Mouse (Mus musculus): ENCODE measurements around the gene Sarnp.
A peak's percentile ranks its signal among the peaks of the same experiment; 100 is the strongest.

Gene Sarnp

DNA sequence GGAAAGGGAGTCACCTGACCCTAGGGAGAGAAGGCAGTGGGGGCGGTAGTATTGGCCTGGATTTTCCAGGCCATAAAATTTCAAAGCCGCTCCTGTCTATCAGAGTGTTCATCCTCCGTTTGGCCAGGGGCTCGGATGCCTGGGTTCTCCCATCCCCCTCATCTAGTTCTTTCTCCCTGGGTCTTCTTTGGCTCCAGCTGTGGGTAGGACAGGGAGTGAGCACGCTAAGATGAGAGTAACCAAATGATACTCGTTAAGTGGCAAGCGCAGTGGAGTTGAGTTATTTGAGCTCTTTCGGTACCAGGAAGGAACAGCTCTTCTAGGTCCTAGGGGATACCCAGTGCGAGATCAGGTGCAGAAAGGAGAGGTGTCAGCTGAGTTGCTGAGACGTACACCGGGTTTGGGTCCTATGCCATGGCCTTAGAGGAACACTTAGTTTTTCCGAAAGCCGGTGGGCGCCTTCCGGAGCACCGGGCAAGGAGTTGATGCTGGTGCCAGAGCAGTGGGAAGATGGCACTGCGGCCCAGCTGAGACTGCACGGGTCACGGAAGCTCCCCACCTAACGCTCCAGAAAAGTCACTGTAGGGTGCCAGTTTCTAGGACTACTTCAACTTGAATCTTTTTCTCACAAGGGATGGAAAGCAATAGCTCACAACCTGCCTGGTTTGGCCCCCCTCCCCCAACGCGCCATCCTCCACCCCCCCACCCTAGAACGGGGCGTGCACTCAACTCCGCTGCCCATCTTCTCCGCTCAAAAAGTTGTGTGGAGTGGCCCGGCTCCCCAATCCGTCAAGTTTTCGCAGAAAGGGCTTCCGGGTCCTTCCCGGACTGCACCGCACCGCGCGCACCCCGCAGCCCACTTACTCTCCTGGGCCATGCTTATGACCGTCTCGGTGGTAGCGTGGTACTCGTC, 73.5 kb downstream of the Sarnp start:
- peak; percentile 46 for DNase-seq (ENCODE audit: extremely low spot score, low spot score)

DNA sequence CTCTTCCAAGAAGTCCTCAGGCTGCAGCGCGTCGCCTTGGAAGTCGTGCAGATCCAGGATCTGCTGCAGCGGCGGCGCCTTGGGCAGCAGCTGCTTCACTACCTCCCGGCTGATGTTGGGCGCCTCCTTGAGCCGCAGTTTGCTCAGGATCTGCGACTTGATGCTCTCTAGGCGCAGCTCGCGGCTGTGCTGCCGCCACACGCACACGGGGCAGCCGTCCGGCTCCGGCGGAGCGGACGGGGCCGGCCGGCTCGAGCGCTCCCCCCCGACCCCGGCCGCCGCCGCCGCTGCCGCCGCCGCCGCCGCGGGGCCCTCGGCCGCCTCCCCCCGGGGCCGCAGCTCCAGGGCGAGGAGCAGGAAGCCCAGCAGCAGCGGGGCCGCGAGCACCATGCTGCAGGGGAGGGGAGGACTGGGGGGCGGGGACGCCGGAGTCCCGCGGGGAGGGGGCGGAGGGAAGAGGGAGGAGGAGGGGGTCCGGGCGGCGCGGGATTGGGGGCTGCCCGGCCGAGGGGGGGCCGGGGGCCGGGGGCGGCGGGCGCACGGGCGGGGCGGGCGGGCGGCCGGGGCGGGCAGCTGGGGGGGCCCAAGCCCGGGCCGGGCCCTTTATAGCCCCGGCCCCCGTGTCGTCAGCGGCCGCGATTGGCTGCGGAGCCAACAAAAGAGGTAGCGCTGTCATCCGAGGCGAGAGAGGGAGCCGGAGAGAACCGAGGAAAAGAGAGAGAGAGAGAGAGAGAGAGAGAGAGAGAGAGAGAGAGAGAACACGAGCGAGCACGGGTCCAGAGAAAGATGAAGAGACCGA, 74.4 kb downstream of the Sarnp start, which contains the start of gene Gdf11:
Gene Gdf11, minus strand, starts transcription at position 423 of the 799 bp plus-strand sequence.
- peak; percentile 84 for DNase-seq (ENCODE audit: extremely low spot score, low spot score)

DNA sequence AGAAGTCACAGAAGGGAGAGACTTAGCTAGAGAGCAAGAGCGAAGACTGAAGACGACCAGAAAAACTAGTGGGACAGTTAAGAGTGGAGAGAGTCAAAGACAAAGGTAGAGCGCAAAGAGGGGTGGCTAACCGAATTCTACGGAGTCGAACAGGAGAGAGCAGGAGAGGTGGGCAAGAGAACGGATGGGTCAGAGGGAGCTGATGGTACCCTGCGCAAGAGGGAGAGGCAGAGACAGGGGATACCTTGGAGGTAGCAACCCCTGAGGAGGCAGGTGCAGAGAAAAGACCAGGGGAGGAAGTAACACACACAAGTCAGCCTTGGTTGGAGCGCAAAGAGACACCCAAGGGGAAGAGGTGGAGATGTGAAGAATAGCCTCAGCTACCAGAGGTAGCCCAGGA, 75.1 kb downstream of the Sarnp start:
- DNase-seq (ENCODE audit: extremely low spot score, low spot score) = peak; percentile 55

DNA sequence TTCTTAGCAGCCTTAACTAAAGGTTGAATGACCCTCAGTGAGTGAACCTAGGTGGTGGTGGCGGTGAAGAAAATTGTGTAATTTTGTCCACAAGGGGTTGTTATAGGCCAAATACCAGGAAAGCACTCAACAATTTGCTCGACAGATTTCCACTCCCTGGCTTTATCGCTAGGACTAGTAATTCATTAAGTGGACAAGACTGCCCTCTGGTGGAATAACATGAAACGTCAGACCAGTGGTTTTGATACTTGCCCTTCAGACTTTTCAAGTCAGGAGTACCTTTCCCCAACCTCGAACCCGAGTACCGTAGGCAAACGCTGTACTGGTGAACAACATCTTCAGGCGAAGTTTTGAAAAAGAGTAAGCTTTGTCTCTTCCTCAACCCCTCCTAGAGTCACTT, 78.3 kb downstream of the Sarnp start:
- DNase-seq (ENCODE audit: extremely low spot score, low spot score) = peak; percentile 77

DNA sequence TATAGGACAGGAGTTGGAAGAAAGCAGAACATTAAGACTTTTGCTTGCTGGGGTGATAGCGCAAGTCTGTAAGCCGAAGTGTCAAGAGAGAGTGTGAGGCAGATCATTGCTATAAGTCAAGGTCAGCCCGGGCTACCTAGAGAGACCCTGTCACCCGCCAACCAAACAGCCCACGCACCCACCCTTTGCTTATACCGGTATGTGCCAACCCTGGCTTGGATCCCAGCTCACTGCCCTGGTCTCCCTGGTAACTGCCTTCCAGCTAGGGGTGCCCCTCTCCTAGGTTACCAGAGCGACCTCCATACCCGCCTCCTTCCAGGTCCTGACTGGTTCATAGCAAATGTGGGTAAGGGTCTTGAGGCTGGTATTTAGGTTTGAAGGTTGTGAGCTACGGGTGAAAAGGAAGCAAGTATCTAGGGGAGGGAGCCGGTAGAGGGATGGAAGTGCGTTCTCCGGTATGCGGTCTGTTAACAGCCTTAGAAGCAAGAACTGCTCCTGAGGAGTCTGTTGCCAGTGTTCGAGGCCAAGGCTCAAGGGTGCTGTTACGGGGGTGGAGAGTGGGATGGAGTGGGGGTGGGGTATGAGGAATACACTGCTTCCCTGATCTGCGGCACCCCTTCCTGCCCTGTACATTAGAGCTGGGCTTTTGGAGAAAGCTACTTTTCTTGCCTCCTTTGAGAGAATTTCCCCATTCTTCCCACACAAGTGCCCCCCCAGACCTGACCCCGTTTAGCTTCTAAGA, 79.0 kb downstream of the Sarnp start:
- no peak for DNase-seq (ENCODE audit: extremely low spot score, low spot score)

DNA sequence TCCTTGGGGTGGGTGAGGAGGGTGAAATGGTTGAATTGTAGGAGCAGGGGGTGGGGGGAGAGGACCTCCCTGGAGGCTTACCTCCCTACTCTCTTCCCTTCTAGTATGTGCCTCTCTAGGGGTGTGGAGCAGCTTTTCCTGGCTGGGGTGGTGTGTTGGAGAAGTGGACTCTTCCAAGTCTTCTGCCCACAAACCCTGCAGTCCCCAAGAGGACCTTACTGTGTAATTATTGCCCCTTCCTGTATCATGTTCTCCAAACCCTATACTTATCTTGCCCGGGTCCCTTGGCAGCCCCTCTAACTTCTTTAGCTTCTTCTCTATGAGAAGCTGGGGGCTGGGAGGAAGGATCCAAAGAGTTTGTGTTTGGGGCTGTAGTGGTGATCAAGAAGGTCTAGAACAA, 79.7 kb downstream of the Sarnp start:
- no peak for DNase-seq (ENCODE audit: extremely low spot score, low spot score)

DNA sequence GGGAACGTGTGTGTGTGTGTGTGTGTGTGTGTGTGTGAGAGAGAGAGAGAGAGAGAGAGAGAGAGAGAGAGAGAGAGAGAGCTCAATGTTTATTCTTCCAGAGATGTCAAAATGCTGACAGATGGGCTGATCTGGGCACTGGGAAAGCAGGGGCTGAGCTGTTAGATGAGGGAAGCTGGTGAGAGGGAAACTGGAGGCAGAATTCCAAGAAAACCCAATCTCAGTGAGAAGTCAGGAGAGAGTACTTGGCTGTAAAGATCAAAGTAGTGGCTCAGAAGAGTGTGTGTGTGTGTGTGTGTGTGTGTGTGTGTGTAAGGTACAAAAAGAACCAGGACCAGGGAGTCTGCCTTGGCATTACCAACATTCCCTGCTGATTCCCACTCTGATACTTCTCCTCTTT, 80.4 kb downstream of the Sarnp start:
- no peak for DNase-seq (ENCODE audit: extremely low spot score, low spot score)

DNA sequence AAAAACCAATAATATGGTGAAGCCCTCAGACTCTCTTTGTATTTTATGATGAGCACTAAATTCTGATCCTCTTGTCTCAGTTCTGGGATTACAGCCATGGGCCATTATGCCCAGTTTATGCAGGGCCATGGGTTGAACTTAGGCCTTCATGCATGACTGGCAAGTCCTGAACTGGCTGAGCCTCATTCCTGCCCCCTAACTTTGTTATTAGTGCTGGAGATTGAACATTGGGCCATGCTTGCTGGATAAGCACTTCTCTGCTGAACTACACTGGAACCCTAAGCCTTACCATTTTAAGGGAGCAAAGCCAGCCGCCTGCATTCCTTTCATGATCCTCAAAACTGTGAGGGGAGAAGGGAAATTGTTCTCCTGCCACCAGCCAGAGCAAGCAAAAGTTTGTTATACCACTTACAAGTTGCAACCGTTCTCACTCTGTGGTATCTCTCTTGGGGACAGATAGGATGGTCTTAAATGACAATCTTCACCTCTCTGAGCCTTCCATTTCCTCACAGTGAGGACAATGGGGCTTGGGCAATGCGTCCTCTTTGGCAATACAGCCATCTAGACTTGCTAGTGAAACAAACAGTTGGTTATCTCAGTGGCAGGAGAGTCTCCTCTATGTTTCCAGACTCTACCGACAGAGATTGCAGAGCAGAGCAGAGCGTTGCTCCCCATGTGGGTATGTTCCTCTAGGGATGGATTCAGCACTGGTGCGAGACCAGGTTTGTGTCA, 82.8 kb downstream of the Sarnp start:
- DNase-seq (ENCODE audit: extremely low spot score, low spot score) = no peak

DNA sequence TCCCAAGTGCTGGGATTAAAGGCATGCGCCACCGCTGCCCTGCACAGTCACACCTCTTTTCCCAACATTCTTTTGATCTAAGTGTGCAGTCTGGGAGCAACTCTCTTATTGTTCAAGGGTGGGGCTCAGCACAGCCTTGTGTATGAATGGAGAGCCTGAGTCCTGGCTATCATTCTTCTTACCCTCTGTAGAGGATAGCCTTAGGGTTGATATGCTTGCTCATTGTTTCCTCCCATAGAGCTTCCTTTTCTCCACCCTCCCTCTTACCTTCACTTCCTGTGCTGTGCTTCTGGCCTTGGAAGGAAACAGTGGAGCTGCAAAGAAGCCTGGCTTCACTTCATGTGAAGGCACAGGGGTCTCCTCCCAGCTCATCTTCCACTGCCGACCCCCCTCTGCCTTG, 83.6 kb downstream of the Sarnp start, which contains the start of gene Cd63:
Gene Cd63, plus strand, starts transcription at position 292 of the 400 bp plus-strand sequence.
- no peak for DNase-seq (ENCODE audit: extremely low spot score, low spot score)

DNA sequence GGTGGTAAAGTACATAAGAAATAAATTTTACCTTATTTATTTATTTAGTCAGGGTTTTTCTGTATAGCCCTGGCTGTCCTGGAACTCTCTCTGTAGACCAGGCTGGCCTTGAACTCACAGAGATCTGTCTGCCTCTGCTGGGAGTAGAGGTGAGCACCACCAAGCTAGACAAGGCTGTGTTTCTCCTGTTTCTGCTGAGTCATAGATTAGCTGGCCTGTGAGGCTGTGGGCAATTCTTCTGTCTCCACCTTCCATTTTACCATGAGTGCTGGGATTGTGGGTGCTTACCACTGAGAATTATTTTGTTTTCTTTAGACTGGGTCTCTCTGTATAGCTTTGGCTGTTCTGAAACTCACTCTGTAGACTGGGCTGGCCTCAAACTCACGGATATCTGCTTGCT, 84.3 kb downstream of the Sarnp start:
- DNase-seq (ENCODE audit: extremely low spot score, low spot score) = no peak

DNA sequence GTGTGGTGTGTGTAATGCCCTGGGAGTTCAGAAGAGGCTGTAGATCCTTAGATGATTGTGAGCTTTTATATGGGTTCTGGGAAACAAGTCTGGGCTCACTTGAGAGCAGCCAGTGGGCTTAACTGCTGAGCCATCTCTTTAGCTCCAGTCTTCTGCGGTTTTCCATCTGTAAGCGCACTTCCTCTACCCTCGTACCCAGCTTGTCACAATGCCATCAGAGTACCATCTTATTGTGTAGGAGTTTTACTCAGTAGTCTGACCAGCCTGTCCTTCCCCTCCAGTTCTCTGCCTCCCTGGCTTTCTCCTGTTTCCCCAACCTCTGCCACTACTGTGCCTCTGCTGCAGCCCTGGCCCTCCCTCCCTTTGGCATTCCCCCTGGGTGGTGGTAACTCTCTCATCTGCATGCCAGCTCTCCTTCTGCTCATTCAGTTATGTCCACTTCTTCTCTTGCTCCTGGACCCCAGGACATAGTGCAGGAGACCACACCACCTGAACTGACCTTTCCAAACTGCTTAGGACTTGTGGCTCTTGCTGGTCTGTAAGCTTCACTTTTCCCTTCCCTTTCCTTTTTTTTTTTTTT, 85.4 kb downstream of the Sarnp start:
- DNase-seq (ENCODE audit: extremely low spot score, low spot score) = no peak

DNA sequence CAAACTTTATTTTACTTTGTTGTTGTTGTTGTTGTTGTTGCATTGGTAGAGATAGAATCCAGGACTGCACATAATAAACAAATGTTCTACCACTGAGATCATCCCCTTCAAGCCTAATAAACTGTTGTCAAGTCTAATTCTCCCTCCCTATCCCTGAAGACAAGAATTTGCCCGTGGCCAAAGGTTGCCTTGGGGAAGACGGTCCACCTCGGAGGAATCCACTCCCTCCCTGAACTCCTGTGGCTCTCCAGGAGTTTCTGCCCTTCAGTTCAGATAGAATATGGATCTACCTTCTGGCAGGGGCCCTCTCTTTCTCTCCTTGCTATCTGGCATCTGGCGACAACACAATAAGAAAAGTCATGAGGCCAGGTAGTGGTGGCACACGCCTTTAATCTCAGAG, 87.7 kb downstream of the Sarnp start:
- no peak for DNase-seq (ENCODE audit: extremely low spot score, low spot score)

DNA sequence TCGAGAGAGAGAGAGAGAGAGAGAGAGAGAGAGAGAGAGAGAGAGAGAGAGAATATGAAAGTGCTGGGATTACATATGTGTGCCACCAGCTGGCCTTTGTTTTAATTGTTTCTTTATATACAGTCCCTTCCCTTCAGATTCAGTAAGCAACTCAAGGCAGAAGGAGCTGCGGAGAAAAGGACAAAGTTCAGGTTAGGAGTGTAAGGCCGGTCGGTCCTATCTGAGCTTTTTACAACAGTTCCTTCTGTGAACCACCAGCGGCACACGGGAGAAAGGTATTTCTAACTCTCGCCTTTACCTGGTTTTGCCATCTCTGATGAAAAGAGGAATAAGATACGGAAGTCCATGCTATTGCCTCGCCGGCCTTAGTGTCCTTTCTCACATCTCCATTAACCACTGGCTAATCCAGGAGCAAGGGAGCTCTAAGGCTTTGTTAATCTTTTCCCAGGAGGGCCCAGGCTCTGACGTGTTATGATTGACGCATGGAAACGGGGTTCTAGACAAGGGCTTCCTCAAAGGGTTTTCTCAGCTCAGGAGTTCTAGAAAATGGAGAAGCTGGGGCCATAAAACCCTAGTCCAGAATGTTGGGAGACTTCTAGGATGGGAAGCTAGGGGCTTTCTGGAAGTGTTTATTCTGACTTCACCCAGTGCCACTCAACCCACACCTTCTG, 91.8 kb downstream of the Sarnp start:
- DNase-seq (ENCODE audit: extremely low spot score, low spot score) = no peak

DNA sequence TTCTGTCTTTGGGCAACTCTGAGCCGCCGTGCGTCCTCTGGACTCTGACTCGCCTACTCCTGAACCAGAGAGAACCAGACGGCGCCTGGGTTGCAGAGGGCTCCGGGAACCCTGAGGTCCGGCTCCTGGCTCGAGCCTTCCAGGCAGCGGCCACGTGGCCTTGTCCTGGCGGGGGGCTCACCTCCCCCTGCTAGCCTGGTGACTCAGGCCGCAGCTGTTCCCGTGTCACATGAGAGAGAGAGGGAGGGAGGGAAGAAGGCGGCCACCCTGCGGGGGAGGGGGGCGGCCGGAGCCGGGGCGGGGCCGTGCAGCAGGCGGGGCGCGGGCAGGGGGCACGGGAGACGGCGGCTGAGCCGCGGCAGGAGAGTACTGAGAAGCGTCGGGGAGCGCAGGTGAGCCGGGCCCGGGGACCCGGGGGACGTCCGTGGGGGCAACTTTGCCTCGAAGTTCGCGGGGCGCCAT, 92.5 kb downstream of the Sarnp start:
- peak; percentile 91 for DNase-seq (ENCODE audit: extremely low spot score, low spot score)

DNA sequence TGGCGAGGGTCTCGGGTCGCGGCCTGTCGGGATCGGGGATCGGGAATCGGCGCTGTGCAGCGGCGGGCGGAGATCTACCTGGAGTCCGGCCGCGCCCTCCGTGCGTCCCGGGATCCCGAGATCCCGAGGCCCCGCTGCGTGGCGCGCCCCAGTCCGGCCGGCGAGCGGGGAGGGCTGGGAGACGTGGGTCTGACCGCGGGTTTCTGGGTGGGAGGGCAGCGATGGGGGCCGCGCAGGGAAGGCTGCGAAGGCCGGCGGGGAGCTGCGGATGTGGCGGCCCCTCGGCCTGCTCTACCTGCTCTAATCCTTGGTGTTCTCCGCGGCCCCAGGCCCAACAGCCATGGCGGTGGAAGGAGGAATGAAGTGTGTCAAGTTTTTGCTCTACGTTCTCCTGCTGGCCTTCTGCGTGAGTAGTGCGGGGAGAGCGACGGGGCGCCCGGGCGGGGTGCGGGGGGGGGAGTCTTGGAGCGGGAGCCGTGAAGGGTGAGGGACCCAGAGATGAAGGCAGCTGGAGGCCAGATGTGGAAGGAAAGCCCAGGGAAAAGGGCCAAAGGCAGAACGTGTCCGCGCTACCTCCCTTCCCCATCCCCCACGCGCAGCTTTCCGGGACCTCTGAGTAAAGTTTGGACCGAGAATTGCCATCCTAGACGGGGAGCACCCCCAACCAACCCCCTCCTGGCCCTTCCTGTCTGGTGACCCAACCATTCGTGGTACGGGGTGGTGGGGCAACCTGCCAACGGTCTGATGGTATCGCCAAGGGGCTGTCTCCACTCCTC, 93.1 kb downstream of the Sarnp start:
- peak; percentile 70 for DNase-seq (ENCODE audit: extremely low spot score, low spot score)

DNA sequence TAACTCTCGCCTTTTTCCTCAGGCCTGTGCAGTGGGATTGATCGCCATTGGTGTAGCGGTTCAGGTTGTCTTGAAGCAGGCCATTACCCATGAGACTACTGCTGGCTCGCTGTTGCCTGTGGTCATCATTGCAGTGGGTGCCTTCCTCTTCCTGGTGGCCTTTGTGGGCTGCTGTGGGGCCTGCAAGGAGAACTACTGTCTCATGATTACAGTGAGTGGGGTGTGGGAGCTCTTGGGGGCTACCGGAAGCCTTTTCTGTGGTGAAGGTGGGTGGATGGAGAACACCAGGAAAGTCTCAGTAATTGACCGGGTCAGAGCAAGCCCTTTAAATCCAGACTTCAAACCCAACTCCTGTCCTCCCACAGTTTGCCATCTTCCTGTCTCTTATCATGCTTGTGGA, 94.3 kb downstream of the Sarnp start:
- DNase-seq (ENCODE audit: extremely low spot score, low spot score) = no peak

DNA sequence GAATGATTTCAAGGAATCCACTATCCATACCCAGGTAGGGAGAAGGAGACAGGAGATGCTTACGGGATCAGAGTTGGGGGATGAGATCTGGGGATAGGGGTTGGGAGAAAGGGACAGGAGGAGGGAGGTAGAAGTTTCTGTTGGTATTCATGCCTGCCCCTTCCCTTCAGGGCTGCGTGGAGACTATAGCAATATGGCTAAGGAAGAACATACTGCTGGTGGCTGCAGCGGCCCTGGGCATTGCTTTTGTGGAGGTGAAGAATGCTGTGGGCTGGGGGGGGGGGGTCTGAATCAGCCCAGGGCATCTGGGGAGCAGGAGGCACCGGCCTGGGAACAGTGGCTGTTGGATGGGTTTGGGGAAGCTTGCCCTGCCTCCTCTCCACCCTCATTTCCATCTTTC, 95.1 kb downstream of the Sarnp start:
- DNase-seq (ENCODE audit: extremely low spot score, low spot score) = no peak

DNA sequence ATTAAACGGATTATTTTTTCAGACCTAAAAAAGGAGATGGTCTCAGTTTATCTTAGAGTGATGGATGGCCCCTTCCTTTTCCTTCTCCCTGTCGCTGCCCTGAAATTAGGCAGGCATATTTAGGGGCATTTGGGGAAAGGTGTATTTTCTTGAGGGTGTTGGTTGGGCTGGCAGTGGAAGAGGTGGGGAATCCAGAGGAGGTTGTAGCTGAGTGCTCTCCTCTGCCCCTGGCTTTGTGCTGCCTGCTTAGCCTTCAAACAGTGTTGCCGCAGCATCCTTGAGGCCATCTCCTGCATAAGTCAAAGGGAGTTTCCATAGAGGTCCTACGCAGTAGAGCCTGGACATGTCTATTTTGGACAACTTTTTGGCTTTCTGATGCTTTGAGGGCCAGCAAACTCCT, 95.7 kb downstream of the Sarnp start:
- DNase-seq (ENCODE audit: extremely low spot score, low spot score) = no peak

DNA sequence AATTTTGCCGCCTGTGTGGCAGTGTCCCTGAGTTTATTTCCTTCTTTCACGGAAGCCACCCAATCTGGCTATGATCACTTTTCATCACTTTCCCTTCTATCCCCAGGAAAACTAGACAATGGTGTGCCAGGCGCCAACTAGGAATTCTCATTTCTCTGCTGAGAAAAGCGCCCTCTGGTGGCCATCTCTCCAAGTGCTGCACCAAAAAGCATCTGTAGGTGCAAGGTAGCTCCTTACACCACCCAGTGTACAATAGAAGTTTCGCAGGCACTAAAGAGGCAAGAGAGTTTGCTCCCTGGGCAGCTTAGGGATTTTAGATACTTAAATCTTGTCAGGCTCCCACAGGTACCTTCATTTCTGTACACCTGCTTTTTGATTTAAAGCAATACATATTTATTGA, 96.1 kb downstream of the Sarnp start:
- peak; percentile 92 for DNase-seq (ENCODE audit: extremely low spot score, low spot score)

Data from neural tube, embryonic 10.5 days (tissue).